In the genomic region with DNA sequence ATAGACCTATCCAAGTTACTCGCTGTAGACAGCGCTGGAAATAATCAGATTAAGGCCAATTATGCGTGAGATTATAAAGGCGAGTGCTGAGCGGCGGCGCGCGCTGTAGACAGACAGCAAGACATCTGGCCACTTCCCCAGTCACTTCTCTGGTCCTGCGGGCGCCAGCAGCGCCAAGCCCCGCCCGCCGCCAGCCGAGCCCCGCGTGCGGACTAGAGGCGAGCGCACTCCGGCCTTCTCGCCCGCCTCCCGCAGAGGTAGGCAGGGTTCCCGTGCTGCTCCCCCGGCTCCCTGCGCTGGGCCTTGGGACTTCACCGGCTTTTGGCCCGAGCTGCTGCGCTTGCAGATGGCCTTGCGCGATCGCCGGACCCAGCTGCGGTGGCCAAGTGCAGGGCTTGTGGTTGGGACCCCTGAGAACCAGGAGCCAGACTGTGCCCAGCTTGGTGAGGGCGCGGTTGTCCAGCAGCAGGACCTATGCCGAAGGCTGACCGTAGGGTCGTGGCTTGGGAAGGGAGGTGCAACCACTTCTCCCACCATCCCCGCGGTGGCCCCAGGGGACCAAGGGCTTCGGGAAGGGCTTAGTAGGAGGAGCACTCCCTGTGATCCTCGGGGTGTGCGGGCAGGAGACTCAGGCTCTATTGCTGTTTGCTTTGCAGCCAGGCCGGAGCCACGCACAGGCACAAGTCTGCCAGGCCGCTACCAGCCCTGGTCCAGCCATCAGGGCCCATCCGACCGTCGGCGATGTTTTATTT, we compare ENCODE assay signal across 9 mouse cellular contexts. TPM values are rescaled to one million over a fixed set of nuclear protein-coding genes. Genes with fewer than 3 reads are reported as not detected.
DNase-seq lines count a peak whose midpoint lies in the region; ATAC-seq and TF ChIP-seq lines count a peak whose summit lies in the region.
"Had no signal": no experiment of that assay in that cellular context is flagged by ENCODE, and none has a peak within 500 bp of the region (broad histone marks: within the 10 kb centered on the region; RNA-seq: fewer than 3 reads in every experiment).

Prrxl1 (plus strand) TSS at position 118 of the 752 bp plus-strand sequence.

- peak within 1 kb of the TSS; percentile 45 for H3K4me2 ChIP-seq in kidney, embryonic 15.5 days
- H3K4me2 ChIP-seq in hindbrain, embryonic 13.5 days, result peak within 1 kb of the TSS; percentile 66
- peak within 1 kb of the TSS; percentile 63 for H3K4me2 ChIP-seq in neural tube, embryonic 12.5 days (replicated peaks)
- no peak within 1 kb of the TSS for H3K4me2 ChIP-seq in liver, postnatal 0 days (ENCODE audit: low read depth, low read length)

- no peak for TF ChIP-seq CTCF in liver, postnatal 0 days (IDR thresholded peaks at IDR 0.05; ENCODE audit: low read depth)

- DNase-seq in kidney, postnatal 25 days, result no peak
- DNase-seq in embryo, embryonic 10.5 days (ENCODE audit: low spot score), result peak; percentile 52
- no peak for DNase-seq in layer of hippocampus, postnatal 14 days (ENCODE audit: low spot score in 2 of 2)
- no peak for DNase-seq in liver, postnatal 0 days
- DNase-seq in cerebellum, adult 9-11 months, result no peak

- H3K27ac ChIP-seq in kidney, embryonic 15.5 days, result no peak within 1 kb of the TSS
- H3K27ac ChIP-seq in hindbrain, embryonic 13.5 days, result peak within 1 kb of the TSS; percentile 84
- H3K27ac ChIP-seq in neural tube, embryonic 12.5 days, result peak within 1 kb of the TSS; percentile 46; the same call in 1 of the 2 replicates
- no peak within 1 kb of the TSS for H3K27ac ChIP-seq in liver, postnatal 0 days (ENCODE audit: low read depth)
- H3K27ac ChIP-seq: liver, embryonic 14.5 days had no signal

- no peak within 1 kb of the TSS for H3K9ac ChIP-seq in kidney, embryonic 15.5 days
- H3K9ac ChIP-seq in hindbrain, embryonic 13.5 days, result peak within 1 kb of the TSS; percentile 66
- H3K9ac ChIP-seq in neural tube, embryonic 12.5 days, result peak within 1 kb of the TSS; percentile 55
- no peak within 1 kb of the TSS for H3K9ac ChIP-seq in liver, postnatal 0 days (replicated peaks)
- H3K9ac ChIP-seq: liver, embryonic 14.5 days had no signal

- H3K36me3 ChIP-seq in kidney, embryonic 15.5 days, result no peaks in the 10 kb centered on the region
- no peaks in the 10 kb centered on the region for H3K36me3 ChIP-seq in hindbrain, embryonic 13.5 days
- H3K36me3 ChIP-seq in neural tube, embryonic 12.5 days, result no peaks in the 10 kb centered on the region
- no peaks in the 10 kb centered on the region for H3K36me3 ChIP-seq in liver, postnatal 0 days (replicated peaks; ENCODE audit: insufficient read depth, low read length)

- peaks cover 100% of the 10 kb centered on the region for H3K27me3 ChIP-seq in kidney, embryonic 15.5 days
- peaks cover 91% of the 10 kb centered on the region for H3K27me3 ChIP-seq in hindbrain, embryonic 13.5 days
- peaks cover 84% of the 10 kb centered on the region for H3K27me3 ChIP-seq in neural tube, embryonic 12.5 days (replicated peaks)
- peaks cover 72% of the 10 kb centered on the region for H3K27me3 ChIP-seq in liver, postnatal 0 days (ENCODE audit: insufficient read depth, low read length)

- TF ChIP-seq EP300 in liver, postnatal 0 days (IDR thresholded peaks at IDR 0.05; ENCODE audit: low read depth), result no peak

- peak within 1 kb of the TSS; percentile 29 for H3K4me3 ChIP-seq in kidney, embryonic 15.5 days (replicated peaks)
- peak within 1 kb of the TSS; percentile 43 for H3K4me3 ChIP-seq in hindbrain, embryonic 13.5 days
- H3K4me3 ChIP-seq in neural tube, embryonic 12.5 days, result peak within 1 kb of the TSS; percentile 34
- no peak within 1 kb of the TSS for H3K4me3 ChIP-seq in liver, postnatal 0 days (ENCODE audit: low read depth, low read length)

- ATAC-seq in kidney, embryonic 15.5 days (replicated peaks; ENCODE audit: low FRiP score), result peak; percentile 18; the same call in 1 of the 2 replicates
- ATAC-seq in hindbrain, embryonic 13.5 days (ENCODE audit: low FRiP score), result peak; percentile 59
- ATAC-seq in neural tube, embryonic 12.5 days (ENCODE audit: low FRiP score, low read depth), result peak; percentile 53
- ATAC-seq in liver, postnatal 0 days, result no peak

- peaks cover 25% of the 10 kb centered on the region for H3K4me1 ChIP-seq in kidney, embryonic 15.5 days
- peaks cover 41% of the 10 kb centered on the region for H3K4me1 ChIP-seq in hindbrain, embryonic 13.5 days (replicated peaks)
- peaks cover 25% of the 10 kb centered on the region for H3K4me1 ChIP-seq in neural tube, embryonic 12.5 days
- 0 out of 2 replicates have a peak, but pooled peaks cover 3% of the 10 kb centered on the region for H3K4me1 ChIP-seq in liver, postnatal 0 days (ENCODE audit: insufficient read depth)

- no peaks in the 10 kb centered on the region for H3K9me3 ChIP-seq in kidney, embryonic 15.5 days (replicated peaks)
- H3K9me3 ChIP-seq in hindbrain, embryonic 13.5 days, result no peaks in the 10 kb centered on the region
- no peaks in the 10 kb centered on the region for H3K9me3 ChIP-seq in neural tube, embryonic 12.5 days
- H3K9me3 ChIP-seq in liver, postnatal 0 days (ENCODE audit: low read length), result no peaks in the 10 kb centered on the region

- under 1% methylated on average over 53 of the region's 53 CpGs for WGBS in kidney, embryonic 15.5 days
- WGBS in hindbrain, embryonic 13.5 days, result under 1% methylated on average over 51 of the region's 53 CpGs
- under 1% methylated on average over 53 of the region's 53 CpGs for WGBS in neural tube, embryonic 12.5 days
- 3% methylated on average over 53 of the region's 53 CpGs for WGBS in liver, postnatal 0 days (ENCODE audit: insufficient replicate concordance)

RNA-seq across cellular contexts. Expression of gene Prrxl1, which starts in this region (rescaled TPM):
- 0.14 and 0.49 TPM in 2 replicates for polyA plus RNA-seq in kidney, embryonic 15.5 days (2015; fragmentation: Nextera tagmentation; extraction: Ambion mirVana)
- 39.1 and 42.4 TPM in 2 replicates for polyA plus RNA-seq in hindbrain, embryonic 13.5 days (2015; fragmentation: Nextera tagmentation; extraction: Ambion mirVana)
- 33.5 and 43.7 TPM in 2 replicates for polyA plus RNA-seq in neural tube, embryonic 12.5 days (2016; fragmentation: Nextera tagmentation; extraction: Ambion mirVana)
- not detected for total RNA-seq in layer of hippocampus, postnatal 14 days (2021)
- 0.05 TPM in 1 of 2 replicates, not detected in the other for polyA plus RNA-seq in liver, postnatal 0 days (2015; fragmentation: Nextera tagmentation; extraction: Ambion mirVana)
- polyA plus RNA-seq: liver, embryonic 14.5 days had no signal

Comparison
In these comparisons a context has a peak if more than half of its experiments do, and no peak if none do; other contexts are left out.
1. RNA of gene Prrxl1 (polyA plus RNA-seq): 33.5 to 43.7 TPM in neural tube, embryonic 12.5 days and 39.1 to 42.4 TPM in hindbrain, embryonic 13.5 days; 0.14 to 0.49 TPM in kidney, embryonic 15.5 days and 0.05 TPM in liver, postnatal 0 days; every median in the first group is over 10 times any median in the second.
2. Peak in ATAC-seq, H3K4me3 ChIP-seq and H3K4me2 ChIP-seq in kidney, embryonic 15.5 days; RNA of the gene not detected or under 1 TPM.
3. H3K27ac ChIP-seq: peak in hindbrain, embryonic 13.5 days (single experiment) and neural tube, embryonic 12.5 days (single experiment); none in kidney, embryonic 15.5 days (single experiment) and liver, postnatal 0 days (single experiment).
4. H3K9ac ChIP-seq: peak in hindbrain, embryonic 13.5 days (single experiment) and neural tube, embryonic 12.5 days (single experiment); none in kidney, embryonic 15.5 days (single experiment) and liver, postnatal 0 days (single experiment).